Mouse (Mus musculus) thymus, adult 2 months (tissue): Measurements from ENCODE around the gene Wdr35. TPM values are rescaled to one million over a fixed set of nuclear protein-coding genes. Genes with fewer than 3 reads are reported as not detected.

ENCODE experiments used
- DNase-seq: peaks from one replicate; pipeline ENCODE4 v3.0.0; 2021
- H3K27ac ChIP-seq: fragments of 200-500 bp; 2 replicates; pipeline ENCODE4 v1.5.1; 2012; ENCODE audit warnings: low read length, control low read depth; ENCODE audit not compliant: control insufficient read depth, insufficient read depth
- H3K27me3 ChIP-seq: fragments of 200-500 bp; 2 replicates; pipeline ENCODE4 v1.6.1; 2012; ENCODE audit warnings: mild to moderate bottlenecking, low read length, moderate library complexity, mixed read lengths; ENCODE audit not compliant: control insufficient read depth, insufficient read depth
- H3K36me3 ChIP-seq: fragments of 200-500 bp; 2 replicates; pipeline ENCODE4 v1.6.1; 2012; ENCODE audit warnings: mild to moderate bottlenecking, low read length, moderate library complexity; ENCODE audit not compliant: control insufficient read depth, insufficient read depth
- H3K4me1 ChIP-seq: fragments of 200-500 bp; replicated peaks from 2 replicates; pipeline ENCODE4 v1.6.1; 2012; ENCODE audit warnings: low read length; ENCODE audit not compliant: control insufficient read depth, insufficient read depth
- H3K4me3 ChIP-seq: fragments of 200-500 bp; 2 replicates; pipeline ENCODE4 v1.5.1; 2012; ENCODE audit warnings: mild to moderate bottlenecking, low read length, control low read depth, moderate library complexity; ENCODE audit not compliant: control insufficient read depth, insufficient read depth
- CTCF ChIP-seq: fragments of 200-500 bp; IDR thresholded peaks from 2 replicates; pipeline ENCODE4 v1.5.1; 2012; ENCODE audit warnings: mild to moderate bottlenecking, control low read depth, low read length, moderate library complexity, borderline replicate concordance; ENCODE audit not compliant: control insufficient read depth, poor library complexity, insufficient read depth; ENCODE audit errors: extremely low read depth
- POLR2A ChIP-seq: fragments of 200-500 bp; IDR thresholded peaks from 2 replicates; pipeline ENCODE4 v1.6.1; 2012; ENCODE audit warnings: mild to moderate bottlenecking, low read length, control low read depth, moderate library complexity; ENCODE audit not compliant: control insufficient read depth, poor library complexity, insufficient read depth; ENCODE audit errors: extremely low read depth
- WGBS: fragments of 180-500 bp; shearing (Covaris S2); methylation state at CpG from one replicate; pipeline ENCODE4 v1.1.7; 2018; 5-methylcytosine and 5-hydroxymethylcytosine counted together
- polyA plus RNA-seq: library from polyadenylated mRNA; depleted of rRNA; stranded (reverse); fragments of >200 nt; gene quantifications from 2 replicates; pipeline ENCODE4 v1.2.3, GENCODE M21; 2012; rRNA removed

Wdr35 gene
- polyA plus RNA-seq, 1 experiment = 1.6 TPM

GRCm38 (mm10) chr12:9077554-9078125, 103.9 kb downstream of the Wdr35 start:
- no peak for DNase-seq
- no peak overlapping the region for H3K27ac ChIP-seq
- H3K27me3 ChIP-seq = no peaks in the 10 kb centered on the region
- TF ChIP-seq CTCF (no peak), POLR2A (no peak)
- H3K4me1 ChIP-seq = no peaks in the 10 kb centered on the region
- no peaks in the 10 kb centered on the region for H3K36me3 ChIP-seq
- WGBS = 92% methylated on average over 3 of the region's 3 CpGs
- H3K4me3 ChIP-seq = no peak overlapping the region

Other genes starting within 250 kb of the Wdr35 start
- gene Sdc1, start 202.6 kb upstream of the Wdr35 start, polyA plus RNA-seq = 28.3 and 28.9 TPM in 2 replicates
- gene Laptm4a, start 52.2 kb upstream of the Wdr35 start, polyA plus RNA-seq = 109 and 138 TPM in 2 replicates
- gene Matn3, start 26.0 kb upstream of the Wdr35 start, polyA plus RNA-seq = 0.06 and 0.15 TPM in 2 replicates
- gene Ttc32, start 56.1 kb downstream of the Wdr35 start, polyA plus RNA-seq = 12.6 TPM in 2 replicates